Mouse (Mus musculus) CH12F3 (cell line): ENCODE measurements around the gene Syn3.

Experiments
- in situ Hi-C: fragments of 300-500 bp; cut with MboI; formaldehyde crosslinking; loops from 2 replicates; pipeline ENCODE4 v1.14.3; 2020; ENCODE audit warnings: low sequenced_read_pairs

Gene Syn3

DNA sequence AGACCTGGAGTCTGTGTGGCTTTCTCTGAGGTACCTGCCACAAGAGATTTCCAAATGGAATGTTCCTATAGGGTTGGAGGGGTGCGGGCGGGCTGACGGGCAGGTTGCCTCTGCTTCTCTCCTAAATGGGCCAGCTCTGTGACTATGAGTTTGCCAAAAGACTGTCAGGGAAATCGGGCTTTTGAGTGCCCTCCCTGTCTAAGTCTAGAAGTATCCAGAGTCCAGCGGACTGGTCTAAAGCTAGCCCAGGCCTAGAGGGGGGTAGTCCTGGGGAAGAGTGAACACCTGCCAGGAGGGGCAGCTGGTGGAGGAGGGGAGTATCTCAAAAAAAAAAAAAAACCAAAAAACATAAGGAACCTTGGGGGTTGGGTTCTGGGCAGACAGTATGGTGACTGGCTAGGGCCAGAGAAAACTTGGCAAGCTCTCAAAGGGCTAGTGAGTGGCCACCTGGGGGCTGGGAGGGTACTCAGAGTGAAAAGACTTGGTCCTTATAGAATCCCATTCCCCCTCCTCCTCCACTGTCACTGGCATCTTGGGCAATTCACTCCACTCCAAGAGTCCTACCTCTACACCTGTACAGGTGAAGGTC lies 180.1 kb downstream of the Syn3 start:
- in situ Hi-C loops, result no loop called here

DNA sequence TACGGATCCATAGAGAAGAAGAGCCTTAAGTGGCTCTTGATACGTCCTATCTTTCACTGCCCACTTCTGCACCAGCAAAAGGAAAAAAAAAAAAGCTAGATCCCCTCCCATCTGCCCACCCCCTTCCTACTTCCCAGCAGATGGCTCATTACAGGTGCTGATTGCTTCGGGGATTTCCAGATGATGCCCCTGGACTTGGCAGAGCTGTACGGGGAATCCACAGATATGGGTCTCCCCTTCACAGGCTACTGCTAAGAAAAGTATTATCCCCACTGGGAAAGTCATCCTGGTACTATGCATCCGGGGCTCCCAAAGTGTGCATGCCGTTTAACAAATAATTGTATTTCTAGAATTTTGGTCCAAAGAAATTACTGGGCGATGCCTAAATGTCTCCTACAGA lies 181.1 kb downstream of the Syn3 start:
- in situ Hi-C loops, result no loop called here

DNA sequence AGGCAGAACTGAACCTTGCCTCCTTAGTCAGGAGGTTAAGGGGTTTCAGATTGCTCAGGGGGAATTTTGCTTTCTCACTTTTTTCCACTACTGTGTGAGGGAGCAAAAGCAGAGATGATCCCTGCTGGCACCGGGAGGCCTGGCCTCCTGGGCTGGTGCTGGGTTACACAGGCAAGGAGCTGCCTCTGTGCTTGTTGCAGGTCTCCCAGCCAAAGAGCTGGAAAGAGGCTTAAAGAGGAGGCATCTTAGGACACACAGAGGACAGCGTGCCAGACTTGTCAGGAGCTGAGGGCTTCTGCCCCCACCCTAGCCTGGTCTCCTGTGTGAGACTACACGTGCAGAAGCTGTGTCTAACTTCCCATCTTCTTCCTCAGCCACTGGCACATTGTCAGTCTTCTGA lies 183.2 kb downstream of the Syn3 start:
- in situ Hi-C loops, result no loop called here

DNA sequence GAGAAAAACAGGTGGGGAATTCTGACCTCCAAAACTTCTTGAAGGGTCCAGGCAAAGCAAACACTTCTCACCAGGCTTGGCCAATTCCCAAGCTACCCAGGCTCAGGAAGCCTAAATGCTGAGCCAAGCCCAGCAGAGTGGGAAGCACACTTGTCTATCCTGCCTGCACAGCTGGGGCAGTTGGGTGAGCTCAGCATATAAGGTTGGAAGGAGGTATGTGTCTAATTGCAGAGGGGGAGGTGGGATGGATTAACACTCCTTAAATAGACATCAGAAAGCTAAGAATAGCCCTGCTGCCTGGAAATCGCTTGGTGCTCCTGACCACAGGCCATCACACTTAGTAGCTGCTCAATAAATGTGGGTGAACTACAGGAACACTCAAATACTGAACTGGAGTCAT lies 185.2 kb downstream of the Syn3 start:
- in situ Hi-C loops, result no loop called here

DNA sequence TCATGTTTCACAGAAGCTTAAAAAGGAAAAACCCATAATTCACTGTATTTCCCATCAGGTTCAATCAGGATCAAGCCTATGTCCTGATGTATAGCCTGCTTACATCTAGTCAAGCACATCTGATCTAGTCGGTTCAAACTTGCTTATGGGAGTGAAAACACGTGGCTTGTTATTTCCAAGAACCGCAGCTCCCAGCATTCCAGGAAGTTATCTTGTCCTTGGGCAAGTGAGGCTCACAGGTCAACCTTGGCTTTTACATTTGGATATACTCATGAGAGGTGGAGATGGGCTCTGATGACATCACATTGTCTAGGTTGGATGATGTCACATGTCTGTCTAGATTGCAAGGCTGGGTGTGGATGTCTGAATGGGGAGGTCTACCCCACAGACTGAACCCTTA lies 185.7 kb downstream of the Syn3 start:
- in situ Hi-C loops, result no loop called here

DNA sequence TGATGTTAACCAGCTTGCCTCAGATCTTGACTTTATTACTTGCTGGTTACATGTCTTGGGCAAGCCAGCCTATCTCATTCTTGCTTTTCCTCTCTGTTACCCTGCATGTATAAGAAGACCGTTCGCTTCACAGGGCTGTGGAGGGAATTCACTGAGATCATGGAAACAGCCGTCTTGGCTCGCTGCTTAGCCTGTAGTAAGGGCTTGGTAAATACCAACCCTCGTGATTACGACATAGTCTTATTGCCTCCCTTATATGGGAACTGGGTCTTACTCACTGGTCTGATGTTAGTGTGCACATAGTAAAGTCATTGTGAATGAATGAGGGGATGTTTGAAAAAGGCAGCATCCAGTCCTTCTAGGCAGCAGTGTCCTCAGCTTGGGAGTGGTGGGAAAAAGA lies 188.2 kb downstream of the Syn3 start:
- in situ Hi-C loops, result no loop called here

DNA sequence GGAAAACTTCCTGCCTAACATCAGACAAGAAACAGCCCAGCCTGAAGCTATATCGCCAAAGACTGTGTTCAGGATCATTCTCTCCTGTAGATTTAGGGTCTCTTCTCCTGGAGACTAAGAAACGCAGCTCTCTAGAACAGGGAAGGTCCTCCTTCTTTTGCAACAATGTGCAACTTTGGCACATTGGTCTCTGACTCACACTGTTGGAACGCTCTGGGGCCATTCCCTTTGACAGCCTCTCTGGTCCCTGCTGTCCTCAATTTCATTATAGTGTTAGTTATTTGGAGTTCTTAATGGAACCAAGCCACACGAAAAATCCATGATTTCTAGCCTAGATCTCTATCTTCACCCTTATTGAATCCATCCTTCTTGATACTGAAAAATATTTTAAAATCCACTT lies 191.5 kb downstream of the Syn3 start:
- in situ Hi-C loops, result no loop called here

DNA sequence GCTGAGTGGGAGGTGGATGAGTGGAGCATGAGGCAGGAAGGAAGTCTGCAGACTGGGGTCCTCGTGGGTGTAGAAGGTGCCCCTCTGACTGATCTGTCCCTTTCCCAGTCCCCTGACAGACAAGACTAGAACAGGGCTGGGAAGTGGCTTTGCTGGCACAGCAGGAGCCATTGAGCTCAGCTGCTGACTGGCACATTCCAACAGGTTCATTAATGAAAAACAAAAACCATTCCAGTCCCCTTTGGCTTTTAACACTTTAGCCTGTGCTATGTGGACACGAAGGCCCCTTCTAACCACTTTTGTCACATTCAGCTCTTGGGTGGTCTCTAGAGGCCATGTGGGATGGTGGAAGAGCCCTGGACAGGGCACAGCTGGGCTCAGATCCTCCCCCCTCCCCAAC lies 194.1 kb downstream of the Syn3 start:
- in situ Hi-C loops, result no loop called here

DNA sequence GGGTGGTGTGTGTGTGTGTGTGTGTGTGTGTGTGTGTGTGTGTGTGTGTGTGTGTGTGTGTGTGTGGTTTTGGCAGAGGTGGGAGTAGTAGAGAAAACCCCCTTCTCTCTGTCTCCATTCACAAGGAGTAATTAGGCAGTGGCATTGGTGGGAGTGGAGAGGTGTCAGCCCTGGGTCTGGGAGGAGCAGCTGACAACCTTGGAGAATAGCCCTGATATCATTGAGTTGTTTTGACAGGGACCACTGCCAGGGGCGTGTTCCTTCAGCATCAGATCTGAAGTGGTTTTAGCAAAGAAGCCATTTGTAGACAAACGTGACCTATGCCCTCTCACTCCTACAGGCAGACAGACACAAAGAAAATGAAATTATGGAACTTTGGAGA lies 195.2 kb downstream of the Syn3 start:
- in situ Hi-C loops, result no loop called here

DNA sequence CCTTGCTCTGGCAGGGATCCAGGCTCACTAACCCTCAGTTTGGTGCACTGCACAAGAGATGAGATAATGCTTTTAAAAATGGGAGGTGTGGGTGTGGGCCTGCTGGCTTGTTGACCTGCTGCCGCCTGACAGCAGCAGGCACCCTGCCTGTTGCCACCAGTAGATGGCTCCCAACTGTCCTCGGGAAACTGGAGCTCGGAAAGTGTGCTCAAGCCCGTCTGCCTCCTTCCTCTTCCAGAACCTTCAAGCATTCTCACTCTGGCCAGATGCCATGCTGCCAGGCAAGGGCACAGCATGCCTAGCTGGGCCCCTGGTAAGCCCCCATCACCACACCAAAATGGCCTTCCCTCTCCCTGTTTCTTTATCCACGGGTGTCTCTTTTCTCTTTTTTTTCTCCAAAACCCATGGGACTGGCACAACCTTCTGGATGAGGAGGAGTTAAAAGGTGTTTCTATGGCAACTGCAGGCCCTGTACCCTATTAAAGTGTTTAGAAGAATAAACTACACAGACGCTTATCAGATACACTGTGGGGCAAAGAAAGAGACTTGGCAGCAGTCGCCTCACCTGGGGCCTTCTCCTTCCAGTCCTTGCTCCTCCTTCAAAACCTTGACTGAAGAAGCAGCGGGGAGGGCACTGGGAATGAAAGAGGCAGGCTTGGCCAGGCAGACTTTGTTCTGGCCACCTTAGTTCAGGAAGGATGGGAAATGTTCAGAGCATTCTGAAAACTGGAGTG lies 195.8 kb downstream of the Syn3 start:
- in situ Hi-C loops, result no loop called here

DNA sequence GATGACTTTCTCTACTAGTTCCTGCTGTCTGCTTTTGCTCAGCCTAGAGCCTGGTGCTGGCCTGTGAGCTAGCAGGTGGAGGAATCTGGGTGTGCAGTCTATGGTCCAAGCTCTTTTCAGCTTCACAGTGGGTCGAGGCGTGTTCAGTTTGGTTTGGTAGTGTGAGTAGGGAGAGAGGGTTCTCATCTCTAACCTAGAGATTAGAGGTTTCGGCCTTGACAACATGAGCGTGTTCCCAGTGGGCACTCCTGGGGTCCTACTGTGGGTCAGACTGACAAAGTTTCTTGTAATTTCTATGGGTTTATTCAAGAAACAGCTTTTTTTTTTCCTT lies 196.4 kb downstream of the Syn3 start:
- in situ Hi-C loops, result no loop called here

DNA sequence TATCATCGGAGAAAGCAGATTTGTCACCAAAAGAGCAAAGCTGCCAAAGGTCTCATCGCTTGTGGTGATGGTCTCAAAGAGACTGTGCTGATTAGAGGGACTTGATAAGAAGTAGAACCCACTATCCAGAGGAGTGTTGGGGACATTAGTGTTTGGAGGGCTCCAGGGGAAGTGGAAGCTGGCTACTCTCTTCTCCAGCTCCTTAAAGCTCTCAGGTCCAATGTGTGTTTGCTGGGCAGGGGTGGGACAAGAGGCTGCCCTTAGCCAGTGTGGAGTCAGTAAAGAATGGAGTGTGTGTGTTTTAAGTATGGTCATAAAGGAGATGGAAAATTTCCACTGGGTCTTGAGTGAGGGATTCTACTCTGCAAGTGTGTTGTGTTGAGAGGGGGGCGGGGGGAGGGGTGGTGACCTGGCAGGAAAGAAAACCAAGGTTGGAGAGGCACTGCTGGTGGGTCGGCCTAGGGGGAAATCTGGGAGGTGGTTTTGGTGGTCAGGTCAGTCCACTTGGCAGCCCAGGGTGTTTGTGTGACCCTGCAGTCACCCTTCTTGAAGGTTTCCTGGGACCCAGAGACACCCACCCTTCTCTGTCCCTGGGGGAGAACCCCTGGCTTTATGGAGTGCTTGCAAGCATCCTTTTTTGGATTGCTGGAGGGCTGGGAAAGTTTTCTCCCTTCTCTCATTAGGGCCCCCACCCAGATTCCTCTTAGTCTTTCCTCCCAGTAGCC lies 196.9 kb downstream of the Syn3 start:
- in situ Hi-C loops, result no loop called here

DNA sequence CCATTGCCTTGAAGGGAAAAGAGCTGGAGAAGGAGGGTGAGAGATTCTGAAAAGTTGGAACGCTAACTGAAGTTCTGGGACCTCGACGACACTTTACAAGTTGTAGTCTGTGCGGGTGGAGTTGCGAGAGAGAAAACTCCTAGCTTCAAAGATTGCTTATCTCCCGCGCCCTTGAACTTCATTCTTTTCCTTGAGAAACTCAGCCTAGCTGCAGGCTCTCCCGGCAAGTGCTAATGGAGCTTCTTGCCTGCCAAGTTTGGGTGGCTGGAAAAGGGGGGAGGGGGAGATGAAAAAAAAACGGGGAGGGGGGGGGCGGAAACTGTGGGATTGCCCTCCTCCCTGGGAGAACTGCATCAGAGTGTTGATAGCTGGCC lies 197.6 kb downstream of the Syn3 start:
- in situ Hi-C loops, result no loop called here

DNA sequence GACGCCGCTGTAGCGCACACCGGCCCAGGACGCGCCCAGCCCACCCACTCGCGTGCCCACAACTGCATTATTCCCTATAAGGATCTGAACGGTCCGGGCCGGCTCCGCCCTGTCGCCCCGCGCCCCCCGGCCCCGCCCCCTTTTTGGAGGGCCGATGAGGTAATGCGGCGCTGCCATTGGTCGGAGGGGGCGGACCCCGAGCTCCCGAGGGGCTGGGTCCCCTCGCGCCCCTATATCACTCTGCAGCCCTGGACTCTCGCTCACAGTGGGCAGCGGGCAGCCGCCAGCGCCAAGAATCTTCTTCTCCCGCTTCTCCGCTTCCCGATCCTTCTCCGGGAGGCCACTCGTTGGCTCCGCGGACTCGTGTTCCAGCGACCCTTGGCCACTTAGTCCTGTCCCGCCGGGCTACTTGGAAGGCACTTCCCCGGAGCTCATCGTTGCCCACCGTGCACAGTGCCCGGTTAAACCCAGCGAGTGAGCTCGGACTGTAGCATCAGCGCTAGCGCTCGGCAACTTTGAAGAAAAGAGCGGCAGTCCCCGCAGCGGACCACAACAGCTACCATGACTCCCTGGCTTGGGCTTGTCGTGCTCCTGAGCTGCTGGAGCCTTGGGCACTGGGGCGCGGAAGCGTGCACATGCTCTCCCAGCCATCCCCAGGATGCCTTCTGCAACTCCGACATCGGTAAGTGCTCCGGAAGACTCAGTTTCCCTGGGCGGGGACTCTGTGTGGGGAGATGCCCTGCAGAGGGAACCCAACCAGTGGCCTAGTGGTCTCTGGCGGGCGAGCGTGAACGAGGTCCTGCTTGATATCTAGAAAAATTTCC lies 198.2 kb downstream of the Syn3 start, which contains the start of gene Timp3:
TSS of gene Timp3 (plus strand) at position 80 of the 824 bp plus-strand sequence.
- in situ Hi-C loops, result no loop called here

DNA sequence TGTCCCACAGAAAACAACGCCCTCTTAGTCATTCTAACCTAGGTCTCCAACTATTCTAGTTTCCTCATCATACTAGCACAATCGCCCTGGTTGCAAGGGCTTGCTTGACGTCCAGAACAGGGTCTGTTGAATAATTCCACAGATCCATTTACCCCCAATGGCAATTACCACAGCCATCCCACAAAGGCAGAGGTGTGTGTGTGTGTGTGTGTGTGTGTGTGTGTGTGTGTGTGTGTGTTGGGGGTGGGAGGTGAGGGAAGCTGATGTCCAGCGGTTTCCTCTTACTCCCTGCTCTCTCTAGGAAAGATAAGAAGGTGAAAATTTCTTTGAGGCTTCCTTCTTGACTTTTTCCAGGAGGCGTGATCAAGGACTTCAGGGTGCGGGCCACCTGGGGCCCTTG lies 198.9 kb downstream of the Syn3 start:
- in situ Hi-C loops, result no loop called here

DNA sequence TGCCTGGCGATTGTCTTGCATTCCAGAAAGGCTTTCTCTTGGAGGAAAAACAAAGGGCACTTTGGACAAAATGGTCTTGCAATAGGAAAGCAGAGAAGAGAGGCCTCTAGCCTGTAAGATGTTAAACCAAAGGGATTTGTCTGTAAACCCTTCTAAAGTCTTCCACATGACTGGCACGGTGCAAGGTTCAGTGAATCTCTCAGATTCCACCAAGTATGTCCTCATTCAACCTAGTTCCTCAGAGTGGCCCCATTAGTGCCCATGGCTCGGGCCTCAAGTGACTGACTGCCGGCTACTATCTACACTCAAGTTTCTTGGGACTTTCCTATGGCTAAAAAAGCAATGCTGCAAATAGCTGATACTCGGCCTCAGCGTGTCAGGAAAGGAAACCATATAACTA lies 200.4 kb downstream of the Syn3 start:
- in situ Hi-C loops, result no loop called here

DNA sequence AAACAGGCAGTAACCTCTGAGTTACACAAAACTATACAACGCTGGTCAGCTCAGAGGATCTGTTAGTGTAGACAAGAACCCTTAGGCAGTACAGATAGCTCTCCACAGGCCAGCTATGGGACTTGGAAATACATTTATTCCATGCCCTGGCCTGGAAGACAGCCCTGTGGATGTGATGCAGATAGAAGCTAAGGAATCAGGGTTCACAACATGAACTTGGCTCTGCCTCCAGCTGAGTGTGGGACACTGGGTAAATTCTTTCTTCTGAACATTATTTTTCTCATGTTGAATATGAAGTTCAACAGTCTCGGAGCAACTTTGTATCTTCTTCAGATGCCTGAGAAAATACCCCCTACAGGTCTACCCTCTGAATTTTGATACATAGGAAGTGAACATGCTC lies 201.4 kb downstream of the Syn3 start:
- in situ Hi-C loops, result no loop called here

DNA sequence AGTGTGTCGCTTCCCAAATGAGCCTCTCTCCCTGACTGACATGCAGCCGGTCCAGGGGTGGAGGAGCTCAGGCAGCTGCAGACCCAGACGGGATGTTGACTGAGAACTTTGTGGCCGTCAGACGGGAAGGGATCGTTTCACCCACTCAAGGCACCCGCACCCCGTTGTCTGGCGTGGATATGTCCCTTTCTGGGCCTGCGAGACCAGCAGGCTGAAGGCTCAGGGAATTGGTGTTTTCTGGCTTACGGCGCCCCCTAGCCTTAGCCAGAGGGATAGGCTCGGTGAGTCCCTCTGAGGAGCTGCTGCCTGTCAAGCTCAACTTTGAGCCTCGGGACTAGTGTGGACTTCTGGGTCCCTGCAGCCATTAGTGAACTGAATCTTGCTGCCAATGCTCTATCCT lies 202.6 kb downstream of the Syn3 start:
- in situ Hi-C loops, result no loop called here

DNA sequence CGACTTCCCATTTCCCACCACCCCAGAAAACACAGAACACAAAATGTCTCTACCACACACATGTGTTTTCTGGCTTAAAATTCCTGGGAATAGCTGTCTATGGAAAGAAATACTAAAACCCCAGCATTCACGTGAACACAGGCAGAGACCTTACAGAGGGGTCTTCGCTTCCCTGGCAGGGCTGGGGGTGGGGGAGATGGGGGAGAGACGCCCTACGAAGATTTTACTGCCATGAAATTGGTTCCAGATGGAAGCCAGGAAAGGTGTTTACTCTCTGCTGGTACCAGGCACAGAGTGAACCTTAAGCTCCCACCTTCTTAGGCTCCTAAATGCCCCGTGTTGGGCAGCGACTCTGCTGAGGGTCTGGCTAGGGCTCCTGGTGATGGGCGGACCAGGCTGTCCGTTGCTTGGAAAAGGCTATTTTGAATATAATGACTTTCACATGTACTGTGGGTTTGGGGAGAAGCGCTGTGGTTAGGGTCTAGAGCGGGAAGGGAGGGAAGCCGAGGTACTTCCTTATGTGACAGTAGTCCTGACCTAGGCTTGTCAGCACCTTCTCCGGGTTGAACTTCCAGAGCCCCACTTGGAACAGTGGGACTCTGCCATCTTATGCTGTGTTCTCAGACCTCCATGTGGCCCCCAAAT lies 203.1 kb downstream of the Syn3 start:
- in situ Hi-C loops, result no loop called here

DNA sequence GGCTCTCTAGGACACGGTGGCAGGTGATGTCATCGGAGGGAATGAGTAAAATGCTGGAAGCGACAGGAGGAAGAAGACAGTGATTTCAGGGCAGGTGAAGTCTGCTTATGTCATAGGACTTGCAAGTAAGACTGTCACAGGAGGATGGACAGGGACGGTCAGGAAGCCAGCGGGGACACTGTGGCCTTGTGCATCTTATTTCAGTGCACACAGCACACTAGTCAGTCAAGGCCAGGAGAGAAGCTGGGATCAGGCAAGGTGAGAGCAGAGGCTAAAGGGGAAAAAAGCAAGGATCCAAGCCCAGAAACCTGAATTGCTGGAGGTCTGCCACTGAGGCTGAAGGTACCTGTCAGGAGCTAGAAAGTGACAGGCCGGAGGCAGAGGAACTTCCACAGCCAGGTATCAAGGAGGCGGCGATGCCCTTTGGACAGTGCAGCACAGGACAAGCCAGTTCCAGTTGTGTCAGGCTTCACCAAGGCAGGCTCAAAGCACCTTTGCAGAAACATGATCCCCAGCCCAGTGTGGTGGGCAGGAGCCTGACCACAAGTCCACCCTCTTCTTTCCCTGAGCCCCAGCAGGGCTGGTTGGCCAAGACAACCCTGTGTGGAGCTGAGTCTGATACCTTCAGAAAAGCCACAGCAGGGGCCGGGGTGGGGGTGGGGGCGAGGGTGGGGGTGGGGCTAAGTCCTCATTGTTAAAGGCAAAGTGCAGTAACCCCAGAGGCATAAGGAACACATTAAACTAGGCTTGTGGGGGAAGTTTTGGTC lies 203.9 kb downstream of the Syn3 start:
- in situ Hi-C loops, result no loop called here
